Mouse (Mus musculus) intestine, postnatal 0 days (tissue): Measurements from ENCODE around the gene Fam71f2. TPM values are rescaled to one million over a fixed set of nuclear protein-coding genes. Genes with fewer than 3 reads are reported as not detected.

Experiments
- ATAC-seq: fragments of 200-750 bp; cut with Nextera tagmentation; 2 replicates; pipeline ENCODE4 v1.8.0; 2017; ENCODE audit warnings: mild to moderate bottlenecking, moderate TSS enrichment, moderate library complexity
- H3K27ac ChIP-seq: fragments of 300-500 bp; sonication (generic); 2 replicates; pipeline ENCODE4 v1.5.1; 2014; ENCODE audit warnings: mild to moderate bottlenecking, low read depth, low read length, moderate library complexity
- H3K27me3 ChIP-seq: fragments of 300-500 bp; sonication (generic); replicated peaks from 2 replicates; pipeline ENCODE4 v1.6.1; 2014; ENCODE audit warnings: low read length, mixed read lengths; ENCODE audit not compliant: control insufficient read depth, insufficient read depth
- H3K36me3 ChIP-seq: fragments of 300-500 bp; sonication (generic); 2 replicates; pipeline ENCODE4 v1.6.1; 2014; ENCODE audit warnings: mild to moderate bottlenecking, moderate library complexity; ENCODE audit not compliant: control insufficient read depth, insufficient read depth
- H3K4me1 ChIP-seq: fragments of 300-500 bp; sonication (generic); replicated peaks from 2 replicates; pipeline ENCODE4 v1.6.1; 2014; ENCODE audit warnings: antibody characterized with exemption, low read length, mixed read lengths; ENCODE audit not compliant: control insufficient read depth, insufficient read depth
- H3K4me2 ChIP-seq: fragments of 300-500 bp; sonication (generic); replicated peaks from 2 replicates; pipeline ENCODE4 v1.6.1; 2014; ENCODE audit warnings: low read depth, mild to moderate bottlenecking, moderate library complexity
- H3K4me3 ChIP-seq: fragments of 300-500 bp; sonication (generic); 2 replicates; pipeline ENCODE4 v1.5.1; 2014; ENCODE audit warnings: low read depth, low read length
- H3K9ac ChIP-seq: fragments of 300-500 bp; sonication (generic); 2 replicates; pipeline ENCODE4 v1.6.1; 2014; ENCODE audit warnings: mild to moderate bottlenecking, low read depth, low read length
- H3K9me3 ChIP-seq: fragments of 300-500 bp; sonication (generic); 2 replicates; pipeline ENCODE4 v1.6.1; 2016; ENCODE audit warnings: mixed run types; ENCODE audit not compliant: control insufficient read depth
- CTCF ChIP-seq: sonication (generic); IDR thresholded peaks from 2 replicates; pipeline ENCODE4 v1.5.1; 2016; ENCODE audit warnings: low read depth, mild to moderate bottlenecking, control low read depth, antibody characterized with exemption, moderate library complexity
- WGBS: fragments of 180-500 bp; shearing (Covaris S2); extraction: QIAGEN DNeasy Blood & Tissue Kit; methylation state at CpG from one replicate; pipeline ENCODE4 v1.1.7; 2014; 5-methylcytosine and 5-hydroxymethylcytosine counted together
- polyA plus RNA-seq: library from polyadenylated mRNA; unstranded; fragments of >200 nt; fragmentation: Nextera tagmentation; extraction: Ambion mirVana; gene quantifications from 2 replicates; pipeline ENCODE4 v1.2.1, GENCODE M21; 2015

The Fam71f2 gene
- polyA plus RNA-seq, 1 experiment from 2014 or later, result not detected

- no peak overlapping the region for H3K9ac ChIP-seq
- H3K9me3 ChIP-seq, result no peaks in the 10 kb centered on the region
- H3K27me3 ChIP-seq, result no peaks in the 10 kb centered on the region
- TF ChIP-seq CTCF, result no peak
- H3K36me3 ChIP-seq, result no peaks in the 10 kb centered on the region
- WGBS, result 91% methylated on average over 1 of the region's 1 CpGs
- H3K4me1 ChIP-seq, result no peaks in the 10 kb centered on the region
- no peak overlapping the region for H3K4me2 ChIP-seq
- H3K27ac ChIP-seq, result no peak overlapping the region
- no peak for ATAC-seq
- H3K4me3 ChIP-seq, result no peak overlapping the region
These were observed 20.0 kb upstream of the Fam71f2 start for GRCm38 (mm10) chr6:29259418-29259817.

GRCm38 (mm10) chr6:29261831-29262230 lies 17.6 kb upstream of the Fam71f2 start:
- 74% methylated on average over 5 of the region's 5 CpGs for WGBS
- H3K4me2 ChIP-seq, result no peak overlapping the region
- no peaks in the 10 kb centered on the region for H3K9me3 ChIP-seq
- no peak overlapping the region for H3K27ac ChIP-seq
- ATAC-seq, result no peak
- no peaks in the 10 kb centered on the region for H3K4me1 ChIP-seq
- no peak for TF ChIP-seq CTCF
- no peak overlapping the region for H3K9ac ChIP-seq
- H3K36me3 ChIP-seq, result no peaks in the 10 kb centered on the region
- H3K4me3 ChIP-seq, result no peak overlapping the region
- no peaks in the 10 kb centered on the region for H3K27me3 ChIP-seq

- no peak for ATAC-seq
- Histone ChIP-seq H3K9me3 (no peaks in the 10 kb centered on the region), H3K4me1 (no peaks in the 10 kb centered on the region), H3K27me3 (no peaks in the 10 kb centered on the region), H3K9ac (no peak overlapping the region), H3K4me3 (no peak overlapping the region), H3K36me3 (no peaks in the 10 kb centered on the region), H3K4me2 (no peak overlapping the region), H3K27ac (no peak overlapping the region)
- no peak for TF ChIP-seq CTCF
- WGBS, result 65% methylated on average over 6 of the region's 6 CpGs
These were observed 15.5 kb upstream of the Fam71f2 start for GRCm38 (mm10) chr6:29263650-29264455.

- Histone ChIP-seq H3K4me2 (no peak overlapping the region), H3K9ac (no peak overlapping the region), H3K9me3 (no peaks in the 10 kb centered on the region), H3K4me1 (no peaks in the 10 kb centered on the region), H3K27ac (no peak overlapping the region), H3K27me3 (no peaks in the 10 kb centered on the region), H3K36me3 (no peaks in the 10 kb centered on the region), H3K4me3 (no peak overlapping the region)
- ATAC-seq, result no peak
- no peak for TF ChIP-seq CTCF
- 78% methylated on average over 3 of the region's 3 CpGs for WGBS
These were observed 15.0 kb upstream of the Fam71f2 start for GRCm38 (mm10) chr6:29264456-29264781.

GRCm38 (mm10) chr6:29266936-29267335 lies 12.5 kb upstream of the Fam71f2 start:
- no peaks in the 10 kb centered on the region for H3K27me3 ChIP-seq
- H3K27ac ChIP-seq, result no peak overlapping the region
- TF ChIP-seq CTCF, result no peak
- H3K9ac ChIP-seq, result no peak overlapping the region
- H3K4me3 ChIP-seq, result no peak overlapping the region
- no peak for ATAC-seq
- WGBS, result 33% methylated on average over 4 of the region's 4 CpGs
- H3K4me2 ChIP-seq, result no peak overlapping the region
- 0 out of 2 replicates have a peak, but pooled peaks cover 2% of the 10 kb centered on the region for H3K4me1 ChIP-seq
- H3K9me3 ChIP-seq, result no peaks in the 10 kb centered on the region
- H3K36me3 ChIP-seq, result no peaks in the 10 kb centered on the region

GRCm38 (mm10) chr6:29269006-29269668 lies 10.3 kb upstream of the Fam71f2 start:
- no peak for ATAC-seq

More at GRCm38 (mm10) chr6:29269006-29269668, 10.3 kb upstream of the Fam71f2 start:
- Histone ChIP-seq H3K9me3 (no peaks in the 10 kb centered on the region), H3K4me2 (no peak overlapping the region), H3K4me3 (no peak overlapping the region), H3K4me1 (0 out of 2 replicates have a peak, but pooled peaks cover 2% of the 10 kb centered on the region), H3K9ac (no peak overlapping the region), H3K27me3 (no peaks in the 10 kb centered on the region), H3K27ac (no peak overlapping the region), H3K36me3 (no peaks in the 10 kb centered on the region)
- TF ChIP-seq CTCF, result no peak
- 63% methylated on average over 6 of the region's 6 CpGs for WGBS
